Mouse (Mus musculus) heart, postnatal 0 days (tissue): ENCODE data around the gene Cog8. TPM values are rescaled to one million over a fixed set of nuclear protein-coding genes. Genes with fewer than 3 reads are reported as not detected.
"Not testable (repeated sequence)": the region's sequence is repeated elsewhere in the genome, so short reads cannot be mapped to it uniquely, and the experiment has no call there.

Experiments
- ATAC-seq: fragments of 200-750 bp; cut with Nextera tagmentation; 2 replicates; pipeline ENCODE4 v1.8.0; 2017; ENCODE audit warnings: low read depth, moderate number of reproducible peaks, moderate library complexity; ENCODE audit not compliant: insufficient read depth
- DNase-seq: peaks from one replicate; pipeline ENCODE4 v3.0.0-alpha.2; 2016; ENCODE audit warnings: low spot score
- H3K27ac ChIP-seq: fragments of 300-500 bp; sonication (generic); 2 replicates; pipeline ENCODE4 v1.5.1; 2014; ENCODE audit warnings: low read depth, mild to moderate bottlenecking
- H3K27me3 ChIP-seq: fragments of 300-500 bp; sonication (generic); 2 replicates; pipeline ENCODE4 v1.6.1; 2014; ENCODE audit warnings: low read length, mixed read lengths; ENCODE audit not compliant: control insufficient read depth, insufficient read depth
- H3K36me3 ChIP-seq: fragments of 300-500 bp; sonication (generic); replicated peaks from 2 replicates; pipeline ENCODE4 v1.6.1; 2014; ENCODE audit warnings: low read length, mixed read lengths; ENCODE audit not compliant: control insufficient read depth, insufficient read depth
- H3K4me1 ChIP-seq: fragments of 300-500 bp; sonication (generic); 2 replicates; pipeline ENCODE4 v1.6.1; 2014; ENCODE audit warnings: antibody characterized with exemption; ENCODE audit not compliant: control insufficient read depth, insufficient read depth
- H3K4me2 ChIP-seq: fragments of 300-500 bp; sonication (generic); 2 replicates; pipeline ENCODE4 v1.6.1; 2014; ENCODE audit warnings: low read depth, mild to moderate bottlenecking, low read length, moderate library complexity
- H3K4me3 ChIP-seq: fragments of 300-500 bp; sonication (generic); 2 replicates; pipeline ENCODE4 v1.5.1; 2014; ENCODE audit warnings: low read depth, low read length
- H3K9ac ChIP-seq: fragments of 300-500 bp; sonication (generic); replicated peaks from 2 replicates; pipeline ENCODE4 v1.6.1; 2014; ENCODE audit warnings: low read depth, low read length, mixed read lengths
- H3K9me3 ChIP-seq: fragments of 300-500 bp; sonication (generic); replicated peaks from 2 replicates; pipeline ENCODE4 v1.6.1; 2016; ENCODE audit warnings: low read length; ENCODE audit not compliant: control insufficient read depth
- CTCF ChIP-seq: IDR thresholded peaks from 2 replicates; pipeline ENCODE4 v1.5.1; 2016; ENCODE audit warnings: antibody characterized with exemption, control low read depth, low read depth
- EP300 ChIP-seq: IDR thresholded peaks from 2 replicates; pipeline ENCODE4 v1.6.1; 2016; ENCODE audit warnings: antibody characterized with exemption, low read depth
- WGBS: fragments of 180-500 bp; shearing (Covaris S2); extraction: QIAGEN DNeasy Blood & Tissue Kit; methylation state at CpG from one replicate; pipeline ENCODE4 v1.1.7; 2014; 5-methylcytosine and 5-hydroxymethylcytosine counted together
- microRNA-seq: library from miRNA; unstranded; fragments of <30 nt; microRNA quantifications from one replicate; pipeline ENCODE4, GENCODE M21; 2016
- polyA plus RNA-seq: library from polyadenylated mRNA; unstranded; fragments of >200 nt; fragmentation: Nextera tagmentation; extraction: Ambion mirVana; gene quantifications from 2 replicates; pipeline ENCODE4 v1.2.1, GENCODE M21; 2015
- total RNA-seq: library from RNA; depleted of rRNA; stranded (reverse); fragments of >200 nt; gene quantifications from 2 replicates; pipeline ENCODE4 v1.2.3, GENCODE M21; 2014; ENCODE audit warnings: low replicate concordance; rRNA removed

Gene Cog8
- total and polyA plus RNA-seq, 2 experiments from 2014 or later, result 21.7 to 35.2 TPM

- Histone ChIP-seq H3K4me2 (no peak overlapping the region), H3K9me3 (no peaks in the 10 kb centered on the region), H3K9ac (no peak overlapping the region), H3K27ac (no peak overlapping the region), H3K4me3 (no peak overlapping the region), H3K27me3 (no peaks in the 10 kb centered on the region), H3K36me3 (peaks cover 10% of the 10 kb centered on the region; the same call in 1 of the 2 replicates), H3K4me1 (0 out of 2 replicates have a peak, but pooled peaks cover 5% of the 10 kb centered on the region)
- TF ChIP-seq CTCF (peak; percentile 100), EP300 (no peak)
- 28% methylated on average over 5 of the region's 5 CpGs for WGBS
- ATAC-seq (peak; percentile 76), DNase-seq (peak; percentile 86)
Measured at GRCm38 (mm10) chr8:107002532-107002931, 54.0 kb downstream of the Cog8 start.

DNA sequence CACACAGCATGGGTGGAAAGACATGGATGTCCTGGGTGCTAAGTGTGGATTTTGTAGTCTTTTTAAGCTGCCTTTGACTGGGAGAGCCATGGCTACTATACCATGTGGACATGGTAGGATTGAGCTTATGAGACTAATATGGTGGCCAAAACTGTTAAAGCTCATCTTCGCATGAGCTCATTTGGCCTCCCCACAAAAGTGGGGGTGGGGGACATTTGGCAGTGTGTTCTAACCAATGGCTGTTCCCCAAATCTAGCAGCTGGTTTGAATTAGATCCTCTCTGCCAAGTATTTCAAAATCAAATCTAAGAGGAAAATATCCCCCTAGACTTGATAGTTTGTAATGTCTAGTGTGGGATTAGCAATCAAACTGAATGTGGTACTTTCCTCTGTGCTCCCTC is 57.4 kb downstream of the Cog8 start:
- Histone ChIP-seq H3K27me3 (no peaks in the 10 kb centered on the region), H3K9me3 (no peaks in the 10 kb centered on the region), H3K4me2 (no peak overlapping the region), H3K9ac (no peak overlapping the region), H3K27ac (no peak overlapping the region), H3K4me1 (no peaks in the 10 kb centered on the region), H3K4me3 (no peak overlapping the region), H3K36me3 (peaks cover 16% of the 10 kb centered on the region)
- DNase-seq, result no peak
- no peak for ATAC-seq
- TF ChIP-seq EP300 (no peak), CTCF (no peak)
- 76% methylated on average over 1 of the region's 1 CpGs for WGBS

- Histone ChIP-seq H3K27me3 (no peaks in the 10 kb centered on the region), H3K36me3 (peaks cover 18% of the 10 kb centered on the region), H3K9me3 (no peaks in the 10 kb centered on the region), H3K27ac (no peak overlapping the region), H3K4me2 (no peak overlapping the region), H3K9ac (no peak overlapping the region), H3K4me1 (no peaks in the 10 kb centered on the region), H3K4me3 (no peak overlapping the region)
- no peak for DNase-seq
- 63% methylated on average over 4 of the region's 4 CpGs for WGBS
- ATAC-seq, result no peak
- TF ChIP-seq EP300, result no peak
- TF ChIP-seq CTCF, result no peak
Measured at GRCm38 (mm10) chr8:106997416-106997815, 59.1 kb downstream of the Cog8 start.

DNA sequence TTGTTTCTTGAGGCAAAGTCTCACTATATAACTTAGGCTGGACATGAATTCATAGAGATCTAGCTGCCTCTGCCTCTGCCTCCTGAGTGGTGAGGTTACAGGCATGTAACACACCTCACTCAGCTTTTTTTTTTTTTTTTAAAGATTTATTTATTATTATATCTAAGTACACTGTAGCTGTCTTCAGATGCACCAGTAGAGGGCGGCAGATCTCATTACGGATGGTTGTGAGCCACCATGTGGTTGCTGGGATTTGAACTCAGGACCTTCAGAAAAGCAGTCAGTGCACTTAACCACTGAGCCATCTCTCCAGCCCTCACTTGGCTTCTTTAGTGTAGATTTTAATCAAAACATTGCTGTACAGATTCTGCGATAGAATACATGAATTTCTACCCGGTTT is 60.1 kb downstream of the Cog8 start:
- not testable (repeated sequence) for H3K27me3 ChIP-seq, H3K4me1 ChIP-seq, H3K9me3 ChIP-seq, H3K9ac ChIP-seq, H3K4me2 ChIP-seq, ATAC-seq, H3K27ac ChIP-seq, DNase-seq, H3K4me3 ChIP-seq
- 87% methylated on average over 4 of the region's 4 CpGs for WGBS
- H3K36me3 ChIP-seq, result peaks cover 25% of the 10 kb centered on the region

Small RNAs within 50 kb of the gene (microRNA-seq; reads per million reads assigned to microRNA genes)
- gene Mir7075, result 1.4 reads per million

Other genes with a start within 250 kb of the Cog8 start
- gene Has3, start 186.4 kb downstream of the Cog8 start, total RNA-seq, result 2.5 and 4.6 TPM in 2 replicates
- 0.11 and 0.14 TPM in 2 replicates for gene Has3, start 186.4 kb downstream of the Cog8 start, polyA plus RNA-seq
- gene Utp4, start 163.1 kb downstream of the Cog8 start, total RNA-seq, result 18.9 and 30.6 TPM in 2 replicates
- 26.0 and 29.1 TPM in 2 replicates for gene Utp4, start 163.1 kb downstream of the Cog8 start, polyA plus RNA-seq
- 19.2 and 21.2 TPM in 2 replicates for gene Sntb2, start 120.9 kb downstream of the Cog8 start, total RNA-seq
- 8.5 and 9.5 TPM in 2 replicates for gene Sntb2, start 120.9 kb downstream of the Cog8 start, polyA plus RNA-seq
- gene Vps4a, start 25.5 kb downstream of the Cog8 start, total RNA-seq, result 33.9 and 45.5 TPM in 2 replicates
- gene Vps4a, start 25.5 kb downstream of the Cog8 start, polyA plus RNA-seq, result 56.7 and 57.1 TPM in 2 replicates
- 90.4 and 94.8 TPM in 2 replicates for gene Pdf, start 8.1 kb downstream of the Cog8 start, total RNA-seq
- gene Pdf, start 8.1 kb downstream of the Cog8 start, polyA plus RNA-seq, result 55.9 and 59.7 TPM in 2 replicates
- 13.4 and 14.0 TPM in 2 replicates for gene Nip7, start 188 bp upstream of the Cog8 start, total RNA-seq
- 33.0 and 34.3 TPM in 2 replicates for gene Nip7, start 188 bp upstream of the Cog8 start, polyA plus RNA-seq
- gene Tmed6, start 9.0 kb upstream of the Cog8 start, total RNA-seq, result not detected in 2 replicates
- gene Tmed6, start 9.0 kb upstream of the Cog8 start, polyA plus RNA-seq, result not detected in 2 replicates
- 8.2 and 10.8 TPM in 2 replicates for gene Terf2, start 39.9 kb upstream of the Cog8 start, total RNA-seq
- 7.3 and 8.5 TPM in 2 replicates for gene Terf2, start 39.9 kb upstream of the Cog8 start, polyA plus RNA-seq
- gene Cyb5b, start 94.0 kb upstream of the Cog8 start, total RNA-seq, result 52.8 and 60.0 TPM in 2 replicates
- 36.5 and 44.7 TPM in 2 replicates for gene Cyb5b, start 94.0 kb upstream of the Cog8 start, polyA plus RNA-seq
- 29.6 and 30.2 TPM in 2 replicates for gene Nfat5, start 236.8 kb upstream of the Cog8 start, total RNA-seq
- 5.7 and 6.4 TPM in 2 replicates for gene Nfat5, start 236.8 kb upstream of the Cog8 start, polyA plus RNA-seq